Mouse (Mus musculus): ENCODE results near the gene Aoc1. TPM values are rescaled to one million over a fixed set of nuclear protein-coding genes. Genes with fewer than 3 reads are reported as not detected.

Aoc1 gene
- polyA plus RNA-seq, 1 experiment from 2014 or later, result not detected

DNA sequence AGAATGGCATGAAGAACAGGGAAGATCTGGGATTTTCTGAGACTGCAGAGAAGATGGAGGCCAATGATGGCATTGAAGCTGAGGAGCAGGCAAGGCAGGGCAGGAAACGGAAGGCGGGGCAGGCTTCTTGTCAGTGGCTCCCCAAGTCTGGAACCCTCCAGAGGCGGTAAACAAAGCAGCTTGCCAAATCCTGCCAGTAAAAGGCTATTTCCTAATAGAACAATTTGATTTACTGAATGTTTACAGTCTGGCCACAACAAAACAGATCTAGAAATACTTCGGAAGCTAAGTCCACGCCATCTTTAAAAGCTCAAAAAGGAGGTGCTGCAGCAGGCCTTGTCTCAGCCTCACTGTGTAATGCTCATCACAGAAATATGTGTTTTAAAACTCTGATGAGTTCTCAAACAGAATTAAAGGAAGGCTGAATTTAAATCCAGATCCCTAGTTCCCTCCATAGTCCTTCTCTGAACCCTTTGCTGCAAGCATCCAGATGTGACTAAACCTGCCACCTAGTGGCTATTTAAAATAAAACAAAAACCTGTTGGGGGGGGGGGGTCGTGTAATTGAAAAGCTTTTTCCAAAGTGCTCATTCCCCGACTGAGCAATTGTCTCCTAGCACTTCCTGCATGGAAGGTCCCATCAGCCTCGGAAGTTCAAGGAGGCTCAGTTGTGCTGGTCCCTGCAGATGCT lies 14.9 kb upstream of the Aoc1 start:
- no peak overlapping the region for H3K4me2 ChIP-seq (ENCODE audit: low read length)

DNA sequence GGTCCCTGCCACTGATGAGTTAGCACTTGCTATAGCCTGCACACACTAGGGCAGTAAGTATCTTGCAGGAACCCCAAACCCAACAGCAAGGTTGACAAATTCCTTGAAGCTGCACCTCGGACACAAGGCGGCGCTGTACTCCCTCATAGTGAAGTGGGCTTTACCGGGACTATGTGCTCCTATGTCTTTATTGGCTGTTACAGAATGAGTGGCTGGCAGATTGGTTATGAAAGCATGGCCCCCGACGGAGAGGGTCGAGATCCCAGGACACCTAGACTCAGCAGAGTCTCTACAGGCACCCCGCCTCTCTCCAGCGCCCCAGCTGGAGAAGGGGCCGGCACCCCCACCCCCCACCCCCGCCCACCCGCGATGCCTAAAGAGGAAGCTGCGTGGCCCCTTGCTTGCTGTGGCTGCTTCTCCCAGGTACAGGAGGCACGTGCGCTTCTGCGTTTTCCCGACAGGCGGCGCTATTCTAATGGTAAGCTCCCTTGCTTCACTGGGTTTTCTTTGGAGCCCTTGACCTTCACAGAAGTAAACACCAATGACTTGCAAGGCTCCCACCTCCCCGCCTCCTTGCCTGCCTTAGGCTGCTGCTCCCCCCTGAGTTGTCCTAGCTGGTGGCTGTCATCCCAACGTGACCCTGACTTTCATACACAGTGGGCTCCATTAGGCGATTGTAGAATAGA lies 12.4 kb upstream of the Aoc1 start:
- Histone ChIP-seq H3K4me3 (ENCODE audit: low read length) (peak overlapping the region; percentile 20; the same call in 1 of the 2 replicates), H3K9ac (ENCODE audit: low read depth, low read length) (peak overlapping the region; percentile 15; the same call in 1 of the 2 replicates), H3K4me2 (ENCODE audit: low read length) (peak overlapping the region; percentile 50), H3K9me3 (ENCODE audit: control insufficient read depth, low read length) (no peaks in the 10 kb centered on the region), H3K27me3 (replicated peaks; ENCODE audit: control insufficient read depth, insufficient read depth, low read length) (no peaks in the 10 kb centered on the region), H3K4me1 (ENCODE audit: control insufficient read depth, insufficient read depth, low read depth, low read length) (no peaks in the 10 kb centered on the region), H3K36me3 (ENCODE audit: control insufficient read depth, insufficient read depth, low read length) (no peaks in the 10 kb centered on the region), H3K27ac (ENCODE audit: low read depth, low read length) (no peak overlapping the region)
- ATAC-seq, result peak; percentile 61; the same call in 1 of the 2 replicates
- WGBS, result 18% methylated on average over 23 of the region's 23 CpGs

More for the DNA sequence above, 14.9 kb upstream of the Aoc1 start:
- no peak for ATAC-seq
- Histone ChIP-seq H3K9ac (ENCODE audit: low read depth, low read length) (no peak overlapping the region), H3K27ac (ENCODE audit: low read depth, low read length) (no peak overlapping the region), H3K4me3 (ENCODE audit: low read length) (no peak overlapping the region), H3K36me3 (ENCODE audit: control insufficient read depth, insufficient read depth, low read length) (no peaks in the 10 kb centered on the region), H3K27me3 (replicated peaks; ENCODE audit: control insufficient read depth, insufficient read depth, low read length) (no peaks in the 10 kb centered on the region), H3K4me1 (ENCODE audit: control insufficient read depth, insufficient read depth, low read depth, low read length) (no peaks in the 10 kb centered on the region), H3K9me3 (ENCODE audit: control insufficient read depth, low read length) (no peaks in the 10 kb centered on the region)
- WGBS, result 55% methylated on average over 8 of the region's 8 CpGs

DNA sequence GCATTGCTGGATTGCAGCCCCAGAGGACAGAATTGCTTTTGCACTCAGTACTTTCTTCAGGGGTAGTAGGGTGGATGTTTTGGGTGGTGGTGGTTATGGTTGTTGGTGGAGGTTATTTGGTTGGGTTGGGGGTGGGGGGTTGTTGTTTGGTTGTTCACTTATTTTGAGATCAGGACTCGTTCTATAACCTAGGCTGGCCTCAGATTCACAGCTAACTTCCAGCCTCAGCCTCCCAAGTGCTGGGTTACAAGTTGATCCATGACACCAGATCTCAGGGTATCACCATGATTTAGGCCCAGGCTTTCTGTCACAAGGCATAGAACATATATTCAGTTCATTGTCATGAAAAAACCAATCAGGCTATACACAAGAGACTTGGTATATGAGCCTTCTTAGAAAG lies 11.8 kb upstream of the Aoc1 start:
- no peaks in the 10 kb centered on the region for H3K36me3 ChIP-seq (ENCODE audit: control insufficient read depth, insufficient read depth, low read length)
- H3K27me3 ChIP-seq (replicated peaks; ENCODE audit: control insufficient read depth, insufficient read depth, low read length), result no peaks in the 10 kb centered on the region
- H3K4me3 ChIP-seq (ENCODE audit: low read length), result no peak overlapping the region
- no peak overlapping the region for H3K4me2 ChIP-seq (ENCODE audit: low read length)
- H3K27ac ChIP-seq (ENCODE audit: low read depth, low read length), result no peak overlapping the region
- 100% methylated on average over 1 of the region's 1 CpGs for WGBS
- H3K9me3 ChIP-seq (ENCODE audit: control insufficient read depth, low read length), result no peaks in the 10 kb centered on the region
- no peaks in the 10 kb centered on the region for H3K4me1 ChIP-seq (ENCODE audit: control insufficient read depth, insufficient read depth, low read depth, low read length)
- no peak for ATAC-seq
- H3K9ac ChIP-seq (ENCODE audit: low read depth, low read length), result no peak overlapping the region

DNA sequence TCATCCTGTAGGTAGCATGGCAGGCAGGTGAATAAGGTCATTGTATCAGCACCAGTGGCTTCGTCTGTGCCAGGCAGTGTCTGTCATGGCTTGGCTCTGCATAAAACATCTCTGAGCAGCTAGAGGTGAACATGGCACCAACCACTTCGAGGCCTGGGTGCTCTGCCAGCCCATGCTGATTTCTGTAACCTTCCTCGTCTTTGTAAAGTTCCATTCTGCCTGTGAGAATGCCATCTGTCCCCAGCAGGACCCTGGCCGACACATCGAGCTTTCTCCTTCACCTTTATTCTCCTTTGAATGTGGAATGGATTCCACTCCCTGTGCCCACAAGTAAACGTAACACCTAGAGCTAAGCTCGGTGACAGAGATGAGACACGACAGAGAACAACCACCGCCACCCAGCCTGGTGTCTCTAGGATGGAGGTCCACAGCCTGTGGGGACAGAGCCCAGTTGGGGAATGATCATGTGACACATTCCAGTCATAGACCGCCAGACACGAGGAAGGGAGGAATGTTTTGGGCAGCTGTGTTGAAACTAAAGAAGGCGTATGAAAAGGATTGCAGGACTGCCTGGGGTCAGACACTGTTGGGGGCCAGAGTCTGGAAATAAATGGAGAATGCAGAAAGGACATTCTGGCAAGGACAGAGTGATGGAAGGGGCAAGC lies 10.9 kb upstream of the Aoc1 start:
- 64% methylated on average over 12 of the region's 12 CpGs for WGBS
- Histone ChIP-seq H3K9me3 (ENCODE audit: control insufficient read depth, low read length) (no peaks in the 10 kb centered on the region), H3K27me3 (replicated peaks; ENCODE audit: control insufficient read depth, insufficient read depth, low read length) (no peaks in the 10 kb centered on the region), H3K4me3 (ENCODE audit: low read length) (no peak overlapping the region), H3K27ac (ENCODE audit: low read depth, low read length) (no peak overlapping the region), H3K4me1 (ENCODE audit: control insufficient read depth, insufficient read depth, low read depth, low read length) (no peaks in the 10 kb centered on the region), H3K36me3 (ENCODE audit: control insufficient read depth, insufficient read depth, low read length) (no peaks in the 10 kb centered on the region), H3K9ac (ENCODE audit: low read depth, low read length) (no peak overlapping the region), H3K4me2 (ENCODE audit: low read length) (no peak overlapping the region)
- ATAC-seq, result no peak

DNA sequence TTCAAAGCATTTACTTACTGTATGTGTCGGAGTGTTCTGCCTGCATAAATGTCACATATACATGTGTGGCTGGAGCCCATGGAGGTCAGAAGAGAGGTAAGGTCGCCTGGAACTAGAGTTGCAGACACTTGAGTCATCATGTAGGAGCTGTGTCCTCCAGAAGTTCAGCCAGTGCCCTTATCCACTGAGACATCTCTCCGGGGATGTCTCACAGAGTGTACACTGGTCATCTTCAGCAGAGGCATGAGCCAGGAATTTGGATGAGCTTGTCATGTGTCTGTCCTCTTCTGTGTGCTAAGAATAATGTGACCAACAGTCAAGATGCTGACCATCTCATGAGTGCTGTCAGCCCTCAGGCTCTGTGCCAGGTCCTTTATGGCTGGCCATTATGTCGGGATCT lies 9.9 kb upstream of the Aoc1 start:
- Histone ChIP-seq H3K4me2 (ENCODE audit: low read length) (no peak overlapping the region), H3K27me3 (replicated peaks; ENCODE audit: control insufficient read depth, insufficient read depth, low read length) (no peaks in the 10 kb centered on the region), H3K4me1 (ENCODE audit: control insufficient read depth, insufficient read depth, low read depth, low read length) (no peaks in the 10 kb centered on the region; the same call in 1 of the 2 replicates), H3K9ac (ENCODE audit: low read depth, low read length) (no peak overlapping the region), H3K27ac (ENCODE audit: low read depth, low read length) (no peak overlapping the region), H3K4me3 (ENCODE audit: low read length) (no peak overlapping the region), H3K36me3 (ENCODE audit: control insufficient read depth, insufficient read depth, low read length) (no peaks in the 10 kb centered on the region), H3K9me3 (ENCODE audit: control insufficient read depth, low read length) (no peaks in the 10 kb centered on the region)
- 78% methylated on average over 4 of the region's 4 CpGs for WGBS
- no peak for ATAC-seq

DNA sequence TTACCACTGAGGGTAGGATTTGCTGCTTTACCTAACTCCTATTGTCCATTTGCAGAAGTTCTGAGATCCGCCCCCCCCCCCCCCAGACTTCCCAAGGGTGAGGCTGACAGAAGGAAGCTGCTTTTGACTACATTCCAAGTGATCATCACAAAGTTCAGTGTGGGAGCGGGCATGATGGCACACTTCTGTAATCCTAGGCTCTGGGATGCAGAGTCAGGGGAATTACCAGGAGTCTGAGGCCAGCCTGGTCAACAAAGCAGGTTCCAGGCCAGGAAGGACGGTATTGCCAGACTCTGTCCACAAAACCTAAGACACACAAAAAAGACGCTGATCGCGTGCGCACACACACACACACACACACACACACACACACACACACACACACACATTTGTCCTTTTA lies 9.2 kb upstream of the Aoc1 start:
- Histone ChIP-seq H3K27ac (ENCODE audit: low read depth, low read length) (no peak overlapping the region), H3K36me3 (ENCODE audit: control insufficient read depth, insufficient read depth, low read length) (no peaks in the 10 kb centered on the region), H3K27me3 (replicated peaks; ENCODE audit: control insufficient read depth, insufficient read depth, low read length) (no peaks in the 10 kb centered on the region), H3K4me2 (ENCODE audit: low read length) (no peak overlapping the region), H3K4me3 (ENCODE audit: low read length) (no peak overlapping the region), H3K4me1 (ENCODE audit: control insufficient read depth, insufficient read depth, low read depth, low read length) (no peaks in the 10 kb centered on the region; the same call in 1 of the 2 replicates), H3K9ac (ENCODE audit: low read depth, low read length) (no peak overlapping the region), H3K9me3 (ENCODE audit: control insufficient read depth, low read length) (no peaks in the 10 kb centered on the region)
- no peak for ATAC-seq
- WGBS, result 83% methylated on average over 7 of the region's 7 CpGs

DNA sequence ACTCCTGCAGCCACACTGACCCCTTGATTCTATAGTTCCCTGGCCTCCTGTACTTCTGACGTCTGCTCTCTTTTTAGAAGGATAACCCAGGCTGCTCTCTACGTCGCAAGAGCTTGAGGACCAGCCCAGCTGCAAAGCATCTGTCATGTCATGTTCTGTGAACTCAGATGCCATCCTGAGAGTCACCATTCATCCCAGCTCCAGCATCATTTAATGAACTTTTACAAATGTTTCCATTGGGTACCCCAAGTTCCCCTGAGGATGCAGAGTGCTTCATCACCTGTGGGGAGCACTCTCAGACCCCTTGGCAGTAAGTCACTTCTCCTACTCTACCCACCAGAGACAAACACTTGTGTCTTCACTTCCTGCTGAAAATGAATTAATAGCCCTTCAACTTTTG lies 8.5 kb upstream of the Aoc1 start:
- Histone ChIP-seq H3K4me1 (ENCODE audit: control insufficient read depth, insufficient read depth, low read depth, low read length) (no peaks in the 10 kb centered on the region; the same call in 1 of the 2 replicates), H3K9ac (ENCODE audit: low read depth, low read length) (no peak overlapping the region), H3K4me3 (ENCODE audit: low read length) (no peak overlapping the region), H3K9me3 (ENCODE audit: control insufficient read depth, low read length) (no peaks in the 10 kb centered on the region), H3K36me3 (ENCODE audit: control insufficient read depth, insufficient read depth, low read length) (no peaks in the 10 kb centered on the region), H3K27ac (ENCODE audit: low read depth, low read length) (no peak overlapping the region), H3K4me2 (ENCODE audit: low read length) (no peak overlapping the region), H3K27me3 (replicated peaks; ENCODE audit: control insufficient read depth, insufficient read depth, low read length) (no peaks in the 10 kb centered on the region)
- no peak for ATAC-seq
- WGBS, result 49% methylated on average over 3 of the region's 3 CpGs

DNA sequence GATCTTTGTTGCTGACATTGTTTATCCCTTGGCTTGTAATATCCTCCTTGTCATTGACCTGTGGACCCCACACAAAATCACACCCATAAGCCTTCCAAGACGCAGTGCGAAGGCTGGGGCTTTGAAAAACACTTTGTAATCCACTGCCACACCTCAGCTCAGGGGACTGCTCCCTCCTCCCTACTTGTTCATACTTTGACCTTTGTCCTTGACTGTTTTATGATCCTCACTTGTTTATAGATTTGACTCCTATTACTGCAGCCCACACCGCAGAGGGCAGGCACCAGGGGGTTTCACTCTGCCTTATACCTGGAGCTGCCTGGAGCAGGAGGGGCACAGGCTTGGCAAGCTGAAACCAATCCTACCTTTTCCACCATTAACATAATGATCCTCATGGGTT lies 8.0 kb upstream of the Aoc1 start:
- H3K9me3 ChIP-seq (ENCODE audit: control insufficient read depth, low read length), result no peaks in the 10 kb centered on the region
- no peaks in the 10 kb centered on the region; the same call in 1 of the 2 replicates for H3K4me1 ChIP-seq (ENCODE audit: control insufficient read depth, insufficient read depth, low read depth, low read length)
- no peak overlapping the region for H3K4me2 ChIP-seq (ENCODE audit: low read length)
- WGBS, result 79% methylated on average over 3 of the region's 3 CpGs
- H3K27me3 ChIP-seq (replicated peaks; ENCODE audit: control insufficient read depth, insufficient read depth, low read length), result no peaks in the 10 kb centered on the region
- no peak for ATAC-seq
- H3K27ac ChIP-seq (ENCODE audit: low read depth, low read length), result no peak overlapping the region
- no peak overlapping the region for H3K9ac ChIP-seq (ENCODE audit: low read depth, low read length)
- H3K4me3 ChIP-seq (ENCODE audit: low read length), result no peak overlapping the region
- no peaks in the 10 kb centered on the region for H3K36me3 ChIP-seq (ENCODE audit: control insufficient read depth, insufficient read depth, low read length)

DNA sequence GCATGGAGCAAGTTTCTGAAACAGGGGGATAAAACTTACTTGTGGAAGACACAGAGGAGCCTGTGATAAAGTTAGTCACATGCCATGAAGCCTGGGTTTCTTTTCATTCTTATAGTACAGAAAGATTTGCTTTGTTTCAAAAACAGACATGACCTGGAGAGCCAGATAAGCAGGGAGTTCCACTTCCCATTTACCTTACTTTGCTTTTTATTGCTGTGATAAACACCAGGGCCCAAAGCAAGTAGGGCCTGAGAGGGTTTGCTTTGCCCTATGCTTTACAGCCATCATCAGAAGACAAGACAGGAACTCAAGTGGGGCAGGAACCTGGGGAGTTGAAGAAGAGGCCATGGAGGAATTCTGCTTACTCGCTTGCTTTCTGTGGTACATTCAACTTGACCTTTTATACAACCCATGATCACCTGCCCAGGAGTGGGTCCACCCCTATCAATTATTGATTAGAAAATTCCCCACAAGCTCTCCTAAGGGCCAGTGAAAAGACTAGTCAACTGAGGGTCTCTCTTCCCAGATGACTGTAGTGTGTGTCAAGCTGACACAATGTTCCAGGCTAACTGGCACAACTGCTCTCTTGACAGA lies 7.4 kb upstream of the Aoc1 start:
- H3K4me3 ChIP-seq (ENCODE audit: low read length), result no peak overlapping the region
- ATAC-seq, result no peak
- H3K4me1 ChIP-seq (ENCODE audit: control insufficient read depth, insufficient read depth, low read depth, low read length), result no peaks in the 10 kb centered on the region; the same call in 1 of the 2 replicates
- no peaks in the 10 kb centered on the region for H3K9me3 ChIP-seq (ENCODE audit: control insufficient read depth, low read length)
- H3K27ac ChIP-seq (ENCODE audit: low read depth, low read length), result no peak overlapping the region
- no peaks in the 10 kb centered on the region for H3K36me3 ChIP-seq (ENCODE audit: control insufficient read depth, insufficient read depth, low read length)
- no peak overlapping the region for H3K9ac ChIP-seq (ENCODE audit: low read depth, low read length)
- no peak overlapping the region for H3K4me2 ChIP-seq (ENCODE audit: low read length)
- WGBS, result 90% methylated on average over 1 of the region's 1 CpGs
- no peaks in the 10 kb centered on the region for H3K27me3 ChIP-seq (replicated peaks; ENCODE audit: control insufficient read depth, insufficient read depth, low read length)
